Mouse (Mus musculus): ENCODE results near the gene Mthfd1l.
A peak's percentile ranks its signal among the peaks of the same experiment; 100 is the strongest.
"Not testable (repeated sequence)": the region's sequence is repeated elsewhere in the genome, so short reads cannot be mapped to it uniquely, and the experiment has no call there.

The Mthfd1l gene

DNA sequence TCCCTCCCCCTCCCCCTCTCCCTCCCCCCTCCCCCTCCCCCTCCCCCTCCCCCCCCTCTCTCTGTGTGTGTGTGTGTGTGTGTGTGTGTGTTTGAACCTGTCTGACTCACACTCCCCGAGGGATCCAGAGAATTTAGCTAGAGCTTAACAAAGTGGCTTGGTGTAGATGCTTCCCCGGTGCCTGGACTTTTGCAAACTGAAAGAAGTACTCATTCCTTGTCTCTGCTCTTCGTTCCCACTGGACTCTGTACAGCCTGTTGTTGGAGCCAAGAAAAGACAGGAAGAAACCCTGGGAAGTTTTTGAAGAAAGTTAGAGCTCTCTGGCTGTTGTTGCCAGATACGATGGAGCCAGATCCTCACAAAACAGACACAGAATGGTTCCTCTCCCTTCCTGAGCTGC is 73.6 kb downstream of the Mthfd1l start:
- no peak for DNase-seq

DNA sequence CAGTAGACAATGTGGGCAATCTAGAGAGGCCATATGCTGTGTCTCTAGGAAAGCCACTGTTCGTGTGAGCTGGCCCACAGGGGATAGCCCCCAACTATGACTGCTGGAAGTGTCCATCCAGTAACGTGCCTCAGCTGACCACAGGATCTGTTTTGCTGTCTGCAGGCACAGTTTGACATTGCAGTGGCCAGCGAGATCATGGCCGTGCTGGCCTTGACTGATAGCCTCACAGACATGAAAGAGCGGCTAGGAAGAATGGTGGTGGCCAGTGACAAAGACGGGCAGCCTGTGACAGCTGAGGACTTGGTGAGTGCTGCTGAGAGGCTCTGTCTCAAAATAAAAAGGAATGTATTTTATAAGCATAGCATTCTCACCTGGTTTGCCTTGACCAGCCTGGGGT is 74.7 kb downstream of the Mthfd1l start:
- no peak for DNase-seq

DNA sequence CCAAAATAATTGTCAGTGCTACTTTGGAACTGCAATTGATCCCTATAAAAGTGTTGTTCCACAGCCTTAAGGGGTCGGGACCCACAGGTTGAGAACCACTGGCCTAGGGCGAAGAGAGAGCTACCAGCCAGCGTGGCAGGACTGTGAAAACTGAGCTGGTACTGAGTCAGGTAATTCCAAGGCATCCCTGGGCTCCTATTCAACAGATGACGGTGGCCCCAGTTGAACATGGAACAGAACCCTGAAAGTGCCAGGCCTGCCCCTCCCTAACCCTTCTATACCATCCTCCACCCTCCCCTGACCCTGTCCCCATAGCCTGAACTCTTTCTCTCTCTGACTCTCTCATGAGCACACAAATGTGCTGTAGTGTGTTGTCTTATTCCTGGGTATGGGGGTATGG is 77.3 kb downstream of the Mthfd1l start:
- no peak for DNase-seq

DNA sequence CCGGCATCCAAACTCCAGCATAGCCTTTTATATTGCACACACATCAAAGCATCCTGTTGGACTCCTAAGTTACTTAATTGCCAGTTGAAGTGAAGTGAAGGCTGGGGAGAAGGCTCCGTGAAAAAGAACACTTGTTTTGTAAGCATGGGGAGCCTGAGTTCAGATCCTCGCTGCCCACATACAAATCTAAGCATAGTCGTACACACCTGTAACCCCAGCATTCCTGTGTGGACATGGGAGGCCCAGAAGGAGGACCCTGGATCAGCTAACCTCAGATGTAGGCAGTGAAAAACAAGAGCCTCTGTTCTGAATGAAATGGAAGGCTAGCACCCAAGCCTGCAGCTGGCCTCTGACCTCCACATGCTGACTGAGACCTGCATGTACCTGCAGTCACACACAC is 79.8 kb downstream of the Mthfd1l start:
- no peak for DNase-seq

DNA sequence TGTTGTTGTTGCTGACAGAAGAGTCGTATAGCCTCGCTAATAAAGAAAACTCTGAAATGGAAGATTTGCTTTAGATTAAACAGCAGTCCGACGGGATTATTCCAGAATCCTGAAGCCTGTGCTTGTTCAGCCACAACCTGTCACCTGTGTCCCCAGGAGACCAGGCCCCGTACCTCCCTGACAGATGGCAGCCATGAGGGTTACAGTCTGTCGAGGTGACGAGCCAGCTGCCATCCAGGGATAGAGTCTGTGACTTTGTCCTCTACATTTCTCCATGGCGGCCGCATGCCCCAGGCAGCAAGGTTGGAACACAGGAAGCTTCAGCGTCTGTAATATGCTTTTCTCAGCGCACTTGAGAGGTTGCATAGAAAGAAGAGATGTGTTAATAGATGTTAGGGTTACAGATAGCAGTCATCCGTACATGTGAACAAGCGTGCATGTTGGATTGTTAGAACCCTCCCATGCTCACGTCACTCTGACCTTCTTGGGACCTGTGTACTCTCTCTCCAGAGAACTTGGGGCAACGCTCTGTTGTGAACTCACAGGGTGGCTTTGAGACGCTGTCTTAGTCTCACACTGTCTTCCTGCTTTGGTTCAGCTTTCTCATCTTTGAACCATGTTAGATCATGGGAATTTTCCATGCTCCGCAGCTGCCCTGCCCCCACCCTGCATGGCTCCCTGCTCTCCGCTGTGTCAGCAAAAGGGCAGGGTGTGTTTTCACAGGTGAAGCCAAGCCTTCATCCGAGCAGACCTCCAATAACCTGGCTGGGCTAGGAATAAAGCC is 80.6 kb downstream of the Mthfd1l start:
- peak; percentile 75 to 84 for DNase-seq

DNA sequence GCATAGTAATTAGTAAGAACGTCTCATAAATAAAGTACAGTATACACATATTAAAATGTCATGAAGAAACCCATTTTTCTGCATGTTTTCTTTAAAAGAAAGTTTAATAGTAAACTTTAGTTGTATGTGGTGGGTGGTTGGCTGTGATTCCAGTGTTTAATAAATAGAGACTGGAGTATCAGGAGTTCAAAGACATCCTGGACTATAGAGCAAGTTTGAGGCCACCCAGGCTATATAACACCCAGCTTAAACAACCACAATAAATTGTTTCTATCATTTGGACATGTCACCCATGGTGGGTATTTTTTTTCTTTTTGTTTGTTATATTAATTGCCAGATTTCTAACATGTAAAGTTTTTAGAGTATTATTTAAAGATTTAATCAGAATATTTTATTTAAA is 81.7 kb downstream of the Mthfd1l start:
- DNase-seq, result no peak

DNA sequence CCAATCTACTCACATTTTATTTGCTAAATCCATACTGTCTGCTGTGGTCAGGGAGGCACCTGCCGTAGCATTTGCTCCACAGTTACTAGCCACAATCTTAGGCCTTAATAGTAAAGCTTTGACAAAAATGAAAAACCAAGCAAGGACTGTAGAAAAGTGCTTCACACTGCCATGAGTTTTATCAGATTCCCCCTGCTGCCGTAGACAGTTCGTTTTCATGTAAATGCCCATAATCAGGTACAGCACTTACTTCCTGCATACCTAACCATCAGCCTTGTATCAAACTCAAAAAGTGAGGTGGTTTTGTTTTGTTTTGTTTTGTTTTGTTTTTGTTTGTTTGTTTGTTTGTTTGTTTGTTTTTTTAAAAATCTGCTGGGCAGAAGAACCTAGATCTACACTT is 84.5 kb downstream of the Mthfd1l start:
- DNase-seq, result no peak

DNA sequence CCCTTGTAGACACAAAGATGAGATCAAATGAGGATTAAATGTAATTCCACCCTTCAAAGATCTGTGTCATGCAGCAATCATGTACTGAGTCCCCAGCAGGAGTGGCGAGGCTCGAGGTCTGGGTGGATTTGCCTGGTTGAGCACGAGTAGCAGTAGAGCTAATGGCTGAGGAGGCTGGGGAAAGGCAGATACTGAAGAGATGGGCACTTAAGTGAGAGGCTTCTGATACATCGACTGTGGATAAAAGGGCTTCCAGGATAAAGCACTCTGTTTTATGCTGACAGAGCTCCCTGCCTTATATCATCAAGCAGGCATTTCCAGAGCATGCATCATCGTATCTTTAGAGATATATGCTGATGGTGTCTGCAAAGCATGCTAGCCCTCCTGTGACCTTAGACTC is 84.9 kb downstream of the Mthfd1l start:
- no peak for DNase-seq

DNA sequence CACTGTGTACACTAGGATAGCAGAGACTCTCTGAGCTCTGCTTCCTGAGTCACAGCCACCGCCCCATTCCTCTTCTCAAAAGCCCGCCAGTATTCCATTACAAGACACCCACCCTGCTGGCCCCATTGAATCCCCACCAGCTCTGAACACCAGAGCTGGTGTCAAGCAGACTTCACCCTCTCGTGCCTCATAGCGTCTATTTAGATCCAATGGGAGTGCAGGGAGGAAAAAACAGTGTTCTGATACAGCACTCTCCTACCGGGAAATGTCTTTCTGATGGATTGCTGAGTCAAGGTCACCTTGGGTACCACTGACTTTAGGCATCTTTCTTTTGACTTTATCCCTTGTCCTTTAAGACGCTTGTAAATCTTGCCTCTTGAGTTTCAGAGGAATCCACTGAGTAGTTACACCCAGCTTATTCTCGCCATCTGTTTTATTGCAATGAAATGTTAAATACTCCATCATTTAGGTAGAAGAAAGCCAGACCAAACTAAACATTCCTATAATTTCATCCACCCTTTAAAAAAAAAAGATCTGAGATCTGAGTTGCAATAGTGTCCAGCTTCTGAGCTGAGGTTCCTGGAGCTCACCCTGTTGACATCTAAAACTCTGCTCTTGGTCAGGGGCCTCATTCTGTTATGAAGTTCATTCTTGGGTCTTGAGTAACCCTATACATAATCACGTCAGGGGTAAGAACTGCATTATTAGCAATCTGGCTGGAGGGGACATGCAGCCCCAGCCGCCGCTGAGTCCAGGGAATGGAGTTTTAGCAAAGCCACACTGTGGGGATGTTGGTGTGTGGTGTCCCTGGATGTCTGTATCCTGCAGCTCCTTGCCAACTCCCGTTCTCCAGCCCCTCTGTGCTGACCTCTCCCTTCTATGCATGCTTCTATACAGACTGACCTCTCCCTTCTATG is 88.4 kb downstream of the Mthfd1l start:
- no peak for DNase-seq

DNA sequence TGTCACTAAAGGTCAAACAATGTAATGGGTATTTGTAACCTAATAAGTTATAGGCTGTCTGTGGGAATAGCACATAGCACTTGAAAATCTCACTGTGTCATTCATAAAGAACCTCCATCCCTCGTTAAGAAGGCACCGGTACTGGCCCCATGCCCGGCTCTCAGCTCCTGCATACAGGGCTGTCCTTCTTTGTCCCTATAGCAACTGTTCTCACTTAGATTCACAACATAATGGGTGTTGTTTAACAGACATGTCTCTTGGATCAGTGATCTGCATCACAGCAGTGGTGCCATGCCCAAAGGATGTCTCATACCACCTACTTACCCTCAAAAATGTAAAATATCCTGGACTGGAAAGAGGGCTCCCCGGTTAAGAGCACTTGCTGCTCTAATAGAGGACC is 90.6 kb downstream of the Mthfd1l start:
- no peak for DNase-seq

DNA sequence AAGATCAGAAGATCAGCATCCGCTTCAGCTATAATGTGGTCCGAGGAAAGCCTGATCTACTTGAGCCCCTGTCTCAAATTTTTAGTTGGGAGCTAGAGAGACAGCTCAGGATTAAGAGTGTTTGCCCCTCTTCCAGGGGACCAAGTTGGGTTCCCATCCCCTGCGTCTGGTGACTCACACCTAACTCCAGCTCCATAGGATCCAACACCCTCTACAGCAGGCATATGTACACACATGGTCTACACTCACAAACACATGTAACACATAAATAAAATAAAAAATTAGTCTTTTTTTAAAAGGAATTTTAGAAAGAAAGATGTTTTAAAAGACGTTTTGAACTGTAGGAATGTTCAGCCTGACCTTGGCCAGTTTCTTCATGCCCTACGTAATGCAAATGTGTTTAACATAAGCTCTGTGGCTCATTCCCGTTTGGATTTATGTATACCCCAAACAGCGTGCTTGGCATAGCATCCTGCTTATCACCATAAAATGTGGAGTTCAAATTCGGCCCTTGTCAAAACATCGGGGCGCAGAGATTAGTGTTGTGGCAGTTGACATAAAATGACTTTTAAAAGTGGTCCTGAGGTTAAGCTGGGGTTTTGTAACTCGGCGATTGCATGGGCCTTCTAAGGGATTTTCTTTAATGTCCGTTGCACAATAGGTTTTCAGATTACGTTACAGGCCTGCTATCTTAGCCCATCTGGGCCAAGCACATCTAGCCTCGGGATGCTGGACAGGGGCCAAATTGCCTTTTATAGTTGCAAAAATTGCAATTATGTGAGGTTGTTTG is 92.6 kb downstream of the Mthfd1l start:
- no peak for DNase-seq

DNA sequence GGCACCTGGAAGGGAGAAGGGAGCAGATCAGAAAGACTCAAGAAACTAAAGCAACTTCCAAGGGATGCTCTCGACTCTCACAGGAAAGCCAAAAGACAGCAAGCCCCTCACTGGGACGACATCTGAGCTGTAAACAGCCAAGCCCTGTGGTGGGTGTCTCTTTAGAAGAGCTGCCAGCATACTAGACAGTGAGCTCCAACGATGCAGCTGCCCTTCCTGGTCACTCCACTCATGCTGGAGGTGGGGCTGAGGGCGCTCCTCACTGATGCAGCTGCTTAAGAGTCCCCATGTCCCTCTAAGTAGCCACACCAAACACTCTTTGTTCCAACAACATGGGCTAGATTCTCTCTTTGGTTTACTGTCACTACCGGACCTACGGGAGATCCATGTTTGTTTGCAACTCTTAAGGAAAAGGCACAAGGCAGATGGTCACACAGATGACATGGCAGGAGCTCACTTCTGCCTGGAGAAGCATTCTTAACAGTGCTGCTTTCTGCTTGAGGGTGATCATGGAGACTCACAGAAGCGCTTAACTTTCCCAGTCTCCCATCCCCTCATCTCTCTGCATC is 96.4 kb downstream of the Mthfd1l start:
- no peak for DNase-seq

DNA sequence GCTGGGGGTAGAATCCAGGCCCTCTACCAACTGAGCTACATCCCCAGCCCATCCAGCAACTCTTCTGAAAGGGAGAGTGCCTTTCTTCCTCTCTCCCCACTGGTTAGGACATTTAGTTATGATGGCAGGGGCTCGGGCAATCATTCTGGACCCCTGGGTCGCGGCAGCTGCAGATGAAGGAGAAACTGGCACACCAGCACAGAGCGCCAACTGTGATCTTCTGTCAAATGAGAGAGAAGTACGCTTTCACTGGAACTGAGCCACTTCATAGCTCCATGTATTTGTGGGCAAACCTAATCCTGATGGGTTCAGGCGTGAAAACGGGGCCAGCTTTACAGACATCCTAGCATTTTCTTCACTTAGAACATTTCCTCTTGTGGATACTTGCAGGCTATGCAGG is 97.1 kb downstream of the Mthfd1l start:
- DNase-seq, result no peak

DNA sequence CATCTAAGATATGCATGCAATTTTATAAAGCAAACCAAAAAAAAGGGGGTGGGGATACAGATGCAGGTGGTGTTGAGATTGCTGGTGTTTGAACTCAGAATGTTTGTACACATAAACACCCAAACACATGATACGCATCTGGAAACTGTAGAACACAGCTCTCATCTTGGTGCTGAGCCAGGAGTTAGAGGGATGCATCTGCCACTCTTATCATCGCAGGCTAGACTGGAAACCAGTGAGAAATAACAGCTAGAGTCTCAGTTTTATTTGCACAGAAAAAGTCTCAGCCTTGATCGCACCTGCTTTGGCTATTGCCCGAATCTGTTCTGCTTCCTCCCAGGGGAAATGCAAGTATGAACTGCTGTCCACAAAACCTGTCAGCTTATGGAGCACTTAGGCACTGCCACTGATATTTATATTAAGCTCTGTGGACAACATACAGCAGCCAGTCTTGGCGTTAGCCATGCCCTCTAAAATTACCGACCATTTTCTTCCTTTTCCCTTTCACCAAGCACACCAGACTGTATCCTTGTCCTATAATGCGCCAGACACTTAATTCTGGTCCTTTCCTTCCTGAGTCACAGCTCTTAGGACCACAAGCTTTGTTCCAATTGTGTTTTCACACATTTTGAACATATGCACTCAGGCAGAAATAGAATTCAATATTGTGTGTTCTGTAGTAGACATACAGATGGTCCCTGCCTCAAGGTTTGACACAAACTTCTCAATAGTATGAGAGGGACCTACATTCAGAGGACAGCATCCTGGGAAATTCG is 98.3 kb downstream of the Mthfd1l start:
- no peak for DNase-seq

DNA sequence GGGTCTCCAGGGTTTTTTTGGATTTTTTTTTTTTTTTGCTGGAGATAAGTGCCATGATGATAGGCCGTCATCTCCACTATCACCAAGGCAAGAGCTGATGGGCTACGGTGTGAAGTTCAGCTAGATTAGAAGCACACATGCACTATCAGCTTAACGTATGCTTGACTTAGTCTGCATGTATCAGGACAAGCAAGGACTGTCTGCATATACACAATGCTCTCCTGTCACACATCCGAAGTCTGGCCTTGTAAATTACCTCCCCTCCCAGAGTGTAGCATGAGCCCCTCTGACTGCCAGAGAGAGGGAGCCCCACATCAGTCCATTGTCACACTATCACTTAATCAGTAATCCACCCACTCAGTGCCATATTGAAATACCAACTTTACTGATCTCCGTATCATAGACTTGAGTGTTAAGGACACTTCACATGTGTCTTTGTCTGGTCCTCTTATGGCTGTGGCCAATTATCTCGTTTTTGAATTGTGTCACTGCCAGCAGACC is 99.0 kb downstream of the Mthfd1l start:
- no peak for DNase-seq

DNA sequence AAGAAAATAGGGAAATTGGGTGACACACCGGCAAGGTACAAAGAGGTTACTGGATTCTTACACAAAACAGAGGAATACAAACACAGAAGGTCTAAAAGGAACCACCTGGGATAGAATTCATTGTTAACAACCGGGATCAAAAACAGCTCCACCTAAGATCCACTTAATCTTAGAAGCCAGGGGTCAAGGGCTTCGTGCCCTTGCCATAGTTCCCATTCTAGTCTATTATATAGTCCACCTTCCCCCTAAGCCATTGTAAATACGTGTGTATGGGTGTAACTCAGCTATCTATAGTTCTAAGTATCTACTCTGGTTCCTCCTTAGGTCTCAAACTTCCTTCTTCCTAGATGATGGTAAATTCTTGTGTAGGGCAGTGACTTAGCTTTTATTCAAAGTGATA is 99.6 kb downstream of the Mthfd1l start:
- not testable (repeated sequence) for DNase-seq

DNA sequence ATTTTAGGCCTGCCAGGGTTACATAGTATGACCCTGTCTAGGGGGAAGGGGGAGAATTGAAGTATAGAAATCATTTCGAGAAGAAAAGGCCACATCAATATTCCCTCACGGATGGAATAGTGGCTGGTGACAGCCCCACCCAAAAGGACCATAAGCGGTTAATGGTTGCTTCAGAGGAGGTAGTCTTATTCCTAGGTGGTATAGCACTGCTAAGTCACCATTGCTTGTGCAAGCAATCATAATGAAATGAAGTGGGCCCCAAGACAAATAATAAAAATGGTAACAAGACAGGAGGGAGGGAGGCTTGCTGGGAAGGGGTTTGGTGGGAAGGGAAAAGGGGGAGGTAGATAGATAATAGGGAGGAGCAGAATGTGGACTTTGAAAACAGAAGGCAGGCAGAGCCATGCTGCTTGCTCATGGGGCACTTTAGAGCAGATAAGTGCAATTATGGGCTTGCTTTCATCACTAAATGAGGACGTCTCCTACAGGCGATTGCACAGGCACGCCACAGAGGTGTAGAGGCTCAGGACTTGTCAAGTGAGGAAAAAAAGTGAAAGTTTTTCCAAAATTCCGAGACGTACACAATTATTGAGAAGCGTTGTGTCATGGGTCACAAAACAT is 105.4 kb downstream of the Mthfd1l start:
- DNase-seq, result no peak

DNA sequence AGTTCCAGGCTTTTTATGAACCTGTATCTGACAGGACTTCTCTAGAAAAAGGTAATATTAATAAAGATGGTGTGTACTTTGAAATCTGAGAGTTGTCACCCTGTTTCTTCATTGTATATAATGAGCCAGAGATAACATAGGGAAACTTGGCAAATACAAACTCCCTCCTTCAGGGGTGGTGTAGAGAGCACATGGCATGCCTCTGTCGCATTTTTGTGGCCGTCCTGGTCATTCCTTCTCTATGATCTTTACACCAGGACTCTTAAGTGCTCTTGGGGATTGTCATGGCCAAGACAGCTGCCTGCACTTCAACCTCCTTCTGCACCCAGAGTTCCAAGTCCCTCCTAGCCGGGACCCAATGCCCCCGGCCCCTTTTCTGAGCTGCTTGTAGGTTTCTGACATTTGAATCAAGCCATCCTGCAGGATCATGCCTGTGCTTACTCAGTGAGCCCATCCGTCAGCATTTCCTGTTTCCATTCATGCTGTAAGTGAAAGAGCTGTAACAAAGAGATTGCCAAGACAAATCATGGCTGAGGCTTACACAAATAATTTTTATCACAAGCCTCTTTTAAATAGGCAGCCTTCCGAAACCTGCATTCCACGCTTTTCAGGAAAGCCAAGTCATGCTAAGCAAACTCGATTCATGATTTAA is 106.2 kb downstream of the Mthfd1l start:
- DNase-seq, result peak in 1 of 2 experiments; percentile 37

DNA sequence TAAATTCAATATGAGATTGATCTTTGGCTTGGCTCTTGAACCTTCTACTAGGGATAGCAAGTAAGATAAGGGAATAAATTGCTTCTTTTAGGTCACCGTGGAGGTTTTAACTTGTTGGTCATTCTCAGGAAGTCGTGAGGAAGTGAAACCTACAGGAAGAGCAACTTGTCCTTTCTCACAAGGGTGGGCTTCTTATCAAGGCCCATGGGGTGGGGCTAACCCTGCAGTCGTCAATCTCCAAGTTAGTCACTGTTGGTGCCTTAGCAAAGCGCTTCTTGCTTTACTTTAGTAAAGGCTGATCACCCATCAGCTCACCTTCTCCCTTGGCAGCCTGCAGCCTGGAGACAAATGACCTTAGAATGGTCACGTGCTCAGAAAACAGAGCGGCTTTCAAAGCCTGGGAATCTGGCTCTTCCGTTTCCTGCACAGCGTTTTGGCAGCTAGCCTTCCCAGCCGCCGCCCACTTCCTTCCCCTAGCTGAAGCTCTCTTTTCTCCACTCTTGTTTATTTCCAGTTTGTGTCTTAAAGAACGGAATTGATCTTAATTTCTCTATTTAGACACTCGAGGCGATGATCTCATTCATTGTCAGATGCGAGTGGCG is 106.8 kb downstream of the Mthfd1l start:
- peak; percentile 82 to 88 for DNase-seq

DNA sequence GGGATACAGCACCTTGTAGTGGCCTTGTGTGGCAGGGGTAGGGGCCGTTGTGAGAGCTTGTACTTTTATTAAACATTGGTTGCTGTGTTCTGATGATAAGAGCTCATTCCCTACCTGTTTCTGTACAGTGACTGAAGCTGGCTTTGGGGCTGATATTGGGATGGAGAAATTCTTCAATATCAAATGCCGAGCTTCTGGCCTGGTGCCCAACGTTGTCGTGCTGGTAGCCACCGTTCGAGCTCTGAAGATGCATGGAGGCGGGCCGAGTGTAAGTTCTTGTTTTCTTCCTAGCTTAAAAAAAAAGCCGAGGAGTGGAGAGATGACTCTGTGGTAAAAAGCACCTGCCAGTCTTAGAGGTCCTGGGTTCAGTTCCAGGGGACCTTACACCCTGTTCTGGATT is 110.7 kb downstream of the Mthfd1l start:
- DNase-seq, result no peak

Data from kidney, postnatal 4 days (tissue).